Mouse (Mus musculus): ENCODE data around the gene Pecam1. TPM values are rescaled to one million over a fixed set of nuclear protein-coding genes. Genes with fewer than 3 reads are reported as not detected.
"Not testable (repeated sequence)": the region's sequence is repeated elsewhere in the genome, so short reads cannot be mapped to it uniquely, and the experiment has no call there.

Pecam1 gene
- total RNA-seq, 2 experiments from 2014 or later: 92.5 to 98.5 TPM

GRCm38 (mm10) chr11:106658051-106658880 is 92.2 kb downstream of the Pecam1 start:
- intact Hi-C loops (cut with DNase I; ENCODE audit: low total_unique reads): no loop called here
- peak; percentile 89 for DNase-seq

- DNase-seq; intact Hi-C loops (cut with DNase I; ENCODE audit: low total_unique reads): not testable (repeated sequence)
Observed at GRCm38 (mm10) chr11:106656896-106657498, 93.4 kb downstream of the Pecam1 start.

GRCm38 (mm10) chr11:106648347-106648746 is 102.1 kb downstream of the Pecam1 start:
- intact Hi-C loops (cut with DNase I; ENCODE audit: low total_unique reads): loop anchor here (2.0 kb wide), 1 partner anchor 96 kb away; no protein-coding TSS in a partner anchor

GRCm38 (mm10) chr11:106642966-106643637 is 107.3 kb downstream of the Pecam1 start:
- DNase-seq: no peak
- intact Hi-C loops (cut with DNase I; ENCODE audit: low total_unique reads): no loop called here

More at GRCm38 (mm10) chr11:106648347-106648746, 102.1 kb downstream of the Pecam1 start:
- DNase-seq: peak; percentile 69

GRCm38 (mm10) chr11:106641580-106641979 is 108.8 kb downstream of the Pecam1 start:
- intact Hi-C loops (cut with DNase I; ENCODE audit: low total_unique reads): no loop called here
- DNase-seq: no peak

- DNase-seq: no peak
Observed at GRCm38 (mm10) chr11:106640059-106640458, 110.4 kb downstream of the Pecam1 start.

GRCm38 (mm10) chr11:106639356-106639692 is 111.1 kb downstream of the Pecam1 start:
- DNase-seq: no peak
- intact Hi-C loops (cut with DNase I; ENCODE audit: low total_unique reads): no loop called here

More at GRCm38 (mm10) chr11:106640059-106640458, 110.4 kb downstream of the Pecam1 start:
- intact Hi-C loops (cut with DNase I; ENCODE audit: low total_unique reads): no loop called here

GRCm38 (mm10) chr11:106638551-106639355 is 111.7 kb downstream of the Pecam1 start:
- no peak for DNase-seq
- intact Hi-C loops (cut with DNase I; ENCODE audit: low total_unique reads): no loop called here

GRCm38 (mm10) chr11:106637754-106638153 is 112.7 kb downstream of the Pecam1 start:
- DNase-seq: no peak
- intact Hi-C loops (cut with DNase I; ENCODE audit: low total_unique reads): no loop called here

GRCm38 (mm10) chr11:106635946-106636345 is 114.5 kb downstream of the Pecam1 start:
- intact Hi-C loops (cut with DNase I; ENCODE audit: low total_unique reads): no loop called here
- DNase-seq: no peak

GRCm38 (mm10) chr11:106634175-106634574 is 116.3 kb downstream of the Pecam1 start:
- intact Hi-C loops (cut with DNase I; ENCODE audit: low total_unique reads); DNase-seq: not testable (repeated sequence)

- no peak for DNase-seq
- intact Hi-C loops (cut with DNase I; ENCODE audit: low total_unique reads): no loop called here
Observed at GRCm38 (mm10) chr11:106633456-106633855, 117.0 kb downstream of the Pecam1 start.

- intact Hi-C loops (cut with DNase I; ENCODE audit: low total_unique reads): loop anchor here (5.0 kb wide), 2 partner anchors 115 to 210 kb away; no protein-coding TSS in a partner anchor
- DNase-seq: peak; percentile 66
Observed at GRCm38 (mm10) chr11:106627692-106628091, 122.7 kb downstream of the Pecam1 start.

- intact Hi-C loops (cut with DNase I; ENCODE audit: low total_unique reads): loop anchor here (5.0 kb wide), 2 partner anchors 113 to 208 kb away; no protein-coding TSS in a partner anchor
- no peak for DNase-seq
Observed at GRCm38 (mm10) chr11:106625577-106625976, 124.9 kb downstream of the Pecam1 start.

GRCm38 (mm10) chr11:106623629-106624028 is 126.8 kb downstream of the Pecam1 start:
- no peak for DNase-seq
- intact Hi-C loops (cut with DNase I; ENCODE audit: low total_unique reads): no loop called here

GRCm38 (mm10) chr11:106622056-106622455 is 128.4 kb downstream of the Pecam1 start:
- no peak for DNase-seq
- intact Hi-C loops (cut with DNase I; ENCODE audit: low total_unique reads): no loop called here

- DNase-seq; intact Hi-C loops (cut with DNase I; ENCODE audit: low total_unique reads): not testable (repeated sequence)
Observed at GRCm38 (mm10) chr11:106618768-106619167, 131.7 kb downstream of the Pecam1 start.

- DNase-seq: no peak
- intact Hi-C loops (cut with DNase I; ENCODE audit: low total_unique reads): no loop called here
Observed at GRCm38 (mm10) chr11:106617821-106618580, 132.4 kb downstream of the Pecam1 start.

GRCm38 (mm10) chr11:106615561-106615960 is 134.9 kb downstream of the Pecam1 start:
- intact Hi-C loops (cut with DNase I; ENCODE audit: low total_unique reads): no loop called here

More at GRCm38 (mm10) chr11:106615561-106615960, 134.9 kb downstream of the Pecam1 start:
- DNase-seq: no peak
